Comparison of ENCODE assay signal across 14 mouse cellular contexts in the genomic region with DNA sequence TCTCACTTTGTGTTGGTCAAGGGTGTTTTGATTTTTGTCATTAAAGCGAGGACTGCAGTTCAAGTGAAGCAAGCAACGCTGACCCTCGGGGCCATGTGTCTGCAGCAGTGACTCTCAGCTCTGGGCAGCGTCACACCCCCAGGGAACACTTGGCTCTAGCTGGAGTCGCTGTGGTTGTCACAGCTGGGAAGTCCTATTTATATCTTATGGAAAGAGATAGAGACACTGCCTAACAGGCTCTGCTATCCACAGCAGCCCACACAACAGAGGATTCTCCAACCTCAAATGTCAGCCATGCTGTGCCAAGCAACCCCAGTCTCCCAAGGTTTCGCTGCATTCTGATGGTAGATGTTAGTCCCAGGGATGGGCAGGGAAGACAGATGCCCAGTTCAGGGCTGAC.
A peak's percentile ranks its signal among the peaks of the same experiment; 100 is the strongest.
DNase-seq lines count a peak whose midpoint lies in the region; ATAC-seq lines count a peak whose summit lies in the region.
"Had no signal": no experiment of that assay in that cellular context is flagged by ENCODE, and none has a peak within 500 bp of the region (broad histone marks: within the 10 kb centered on the region; RNA-seq: fewer than 3 reads in every experiment).

No protein-coding gene starts in this region.

- H3K27me3 ChIP-seq in hindbrain, embryonic 13.5 days = no peaks in the 10 kb centered on the region
- no peaks in the 10 kb centered on the region for H3K27me3 ChIP-seq in hindbrain, embryonic 14.5 days (ENCODE audit: control insufficient read depth, insufficient read depth, low read length)
- no peaks in the 10 kb centered on the region for H3K27me3 ChIP-seq in heart, embryonic 14.5 days (ENCODE audit: control insufficient read depth, insufficient read depth, low read length)
- no peaks in the 10 kb centered on the region for H3K27me3 ChIP-seq in neural tube, embryonic 15.5 days (replicated peaks)
- H3K27me3 ChIP-seq in forebrain, embryonic 16.5 days (replicated peaks; ENCODE audit: control insufficient read depth, insufficient read depth, low read length) = no peaks in the 10 kb centered on the region

- H3K27ac ChIP-seq in hindbrain, embryonic 13.5 days = peak overlapping the region; percentile 30
- no peak overlapping the region for H3K27ac ChIP-seq in hindbrain, embryonic 14.5 days
- peak overlapping the region; percentile 73 to 78 for H3K27ac ChIP-seq in heart, embryonic 14.5 days (replicated peaks in 1 of 2; ENCODE audit: control insufficient read depth in 1 of 2, insufficient read depth in 1 of 2, low read depth in 2 of 2, low read length in 2 of 2)
- H3K27ac ChIP-seq in neural tube, embryonic 15.5 days (replicated peaks) = no peak overlapping the region
- no peak overlapping the region for H3K27ac ChIP-seq in forebrain, embryonic 16.5 days (ENCODE audit: low read length)
- H3K27ac ChIP-seq: kidney, postnatal 0 days; liver, embryonic 14.5 days had no signal

- 75% methylated on average over 6 of the region's 6 CpGs for WGBS in hindbrain, embryonic 13.5 days
- WGBS in hindbrain, embryonic 14.5 days = 69% methylated on average over 6 of the region's 6 CpGs
- 23% methylated on average over 6 of the region's 6 CpGs for WGBS in heart, embryonic 14.5 days
- 66% methylated on average over 6 of the region's 6 CpGs for WGBS in neural tube, embryonic 15.5 days
- 92% methylated on average over 6 of the region's 6 CpGs for WGBS in forebrain, embryonic 16.5 days

- H3K4me3 ChIP-seq in hindbrain, embryonic 13.5 days = no peak overlapping the region
- H3K4me3 ChIP-seq in hindbrain, embryonic 14.5 days (replicated peaks; ENCODE audit: low read length) = no peak overlapping the region
- no peak overlapping the region for H3K4me3 ChIP-seq in heart, embryonic 14.5 days (ENCODE audit: control insufficient read depth in 1 of 2, insufficient read depth in 1 of 2, low read depth in 1 of 2, low read length in 2 of 2)
- no peak overlapping the region for H3K4me3 ChIP-seq in neural tube, embryonic 15.5 days (replicated peaks)
- no peak overlapping the region for H3K4me3 ChIP-seq in forebrain, embryonic 16.5 days (replicated peaks; ENCODE audit: low read length)

- no peak for ATAC-seq in hindbrain, embryonic 13.5 days (ENCODE audit: low FRiP score)
- ATAC-seq in hindbrain, embryonic 14.5 days (ENCODE audit: low FRiP score) = no peak
- ATAC-seq in heart, embryonic 14.5 days (ENCODE audit: insufficient number of reproducible peaks, insufficient read depth, low FRiP score, low read depth) = peak; percentile 73; the same call in 1 of the 2 replicates
- ATAC-seq in neural tube, embryonic 15.5 days (ENCODE audit: low FRiP score) = no peak
- ATAC-seq in forebrain, embryonic 16.5 days = no peak
- ATAC-seq: inflammation-experienced regulatory T-cells, adult 6 months had no signal

- no peaks in the 10 kb centered on the region for H3K36me3 ChIP-seq in hindbrain, embryonic 13.5 days
- H3K36me3 ChIP-seq in hindbrain, embryonic 14.5 days (replicated peaks; ENCODE audit: control insufficient read depth, insufficient read depth) = no peaks in the 10 kb centered on the region
- no peaks in the 10 kb centered on the region for H3K36me3 ChIP-seq in heart, embryonic 14.5 days (ENCODE audit: control insufficient read depth, insufficient read depth, low read length)
- H3K36me3 ChIP-seq in neural tube, embryonic 15.5 days = no peaks in the 10 kb centered on the region
- H3K36me3 ChIP-seq in forebrain, embryonic 16.5 days (ENCODE audit: control insufficient read depth, insufficient read depth) = no peaks in the 10 kb centered on the region

- no peak overlapping the region for H3K9ac ChIP-seq in hindbrain, embryonic 13.5 days
- no peak overlapping the region for H3K9ac ChIP-seq in hindbrain, embryonic 14.5 days
- H3K9ac ChIP-seq in heart, embryonic 14.5 days (ENCODE audit: low read length) = peak overlapping the region; percentile 34; the same call in 1 of the 2 replicates
- no peak overlapping the region for H3K9ac ChIP-seq in neural tube, embryonic 15.5 days (replicated peaks)
- no peak overlapping the region for H3K9ac ChIP-seq in forebrain, embryonic 16.5 days (replicated peaks; ENCODE audit: low read depth, low read length)
- H3K9ac ChIP-seq: liver, embryonic 14.5 days had no signal

- DNase-seq in adrenal gland, postnatal 14 days = peak; percentile 57
- no peak for DNase-seq in adrenal gland, postnatal 4 days (ENCODE audit: low spot score in 2 of 2)
- DNase-seq in hindbrain, embryonic 14.5 days (ENCODE audit: low spot score) = no peak
- DNase-seq in brain, adult 2 months (ENCODE audit: low read depth, low spot score) = peak; percentile 79
- DNase-seq: cerebellum, postnatal 10 days; layer of hippocampus, postnatal 36 days had no signal

- no peak overlapping the region for H3K4me2 ChIP-seq in hindbrain, embryonic 13.5 days
- no peak overlapping the region for H3K4me2 ChIP-seq in hindbrain, embryonic 14.5 days (replicated peaks)
- peak overlapping the region; percentile 23; the same call in 1 of the 2 replicates for H3K4me2 ChIP-seq in heart, embryonic 14.5 days (ENCODE audit: low read length)
- no peak overlapping the region for H3K4me2 ChIP-seq in neural tube, embryonic 15.5 days
- H3K4me2 ChIP-seq in forebrain, embryonic 16.5 days (ENCODE audit: low read length) = no peak overlapping the region
- H3K4me2 ChIP-seq: midbrain, embryonic 11.5 days had no signal

- H3K9me3 ChIP-seq in hindbrain, embryonic 13.5 days = no peaks in the 10 kb centered on the region
- H3K9me3 ChIP-seq in hindbrain, embryonic 14.5 days (ENCODE audit: control insufficient read depth, low read length) = no peaks in the 10 kb centered on the region
- no peaks in the 10 kb centered on the region for H3K9me3 ChIP-seq in heart, embryonic 14.5 days (ENCODE audit: control insufficient read depth, low read length)
- H3K9me3 ChIP-seq in neural tube, embryonic 15.5 days (replicated peaks) = no peaks in the 10 kb centered on the region
- no peaks in the 10 kb centered on the region for H3K9me3 ChIP-seq in forebrain, embryonic 16.5 days (ENCODE audit: control insufficient read depth, low read length)

- peaks cover 25% of the 10 kb centered on the region for H3K4me1 ChIP-seq in hindbrain, embryonic 13.5 days (replicated peaks)
- peaks cover 9% of the 10 kb centered on the region for H3K4me1 ChIP-seq in hindbrain, embryonic 14.5 days (replicated peaks; ENCODE audit: control insufficient read depth, insufficient read depth, low read length)
- peaks cover 11 to 20% of the 10 kb centered on the region in 2 experiments for H3K4me1 ChIP-seq in heart, embryonic 14.5 days (ENCODE audit: control insufficient read depth in 2 of 2, insufficient read depth in 2 of 2, low read length in 2 of 2)
- H3K4me1 ChIP-seq in neural tube, embryonic 15.5 days = peaks cover 30% of the 10 kb centered on the region
- no peaks in the 10 kb centered on the region for H3K4me1 ChIP-seq in forebrain, embryonic 16.5 days (replicated peaks; ENCODE audit: control insufficient read depth, insufficient read depth, low read length)

Comparison
In these comparisons a context has a peak if more than half of its experiments do, and no peak if none do; other contexts are left out.
1. DNase-seq: peak in adrenal gland, postnatal 14 days (single experiment) and brain, adult 2 months (single experiment); none in adrenal gland, postnatal 4 days (0 of 2) and hindbrain, embryonic 14.5 days (single experiment).
2. H3K27ac ChIP-seq: peak in hindbrain, embryonic 13.5 days (single experiment) and heart, embryonic 14.5 days (2 of 2); none in hindbrain, embryonic 14.5 days (single experiment), neural tube, embryonic 15.5 days (single experiment) and forebrain, embryonic 16.5 days (single experiment).